Mouse (Mus musculus): Measurements from ENCODE around the gene Btd.
A peak's percentile ranks its signal among the peaks of the same experiment; 100 is the strongest.

Gene Btd

DNA sequence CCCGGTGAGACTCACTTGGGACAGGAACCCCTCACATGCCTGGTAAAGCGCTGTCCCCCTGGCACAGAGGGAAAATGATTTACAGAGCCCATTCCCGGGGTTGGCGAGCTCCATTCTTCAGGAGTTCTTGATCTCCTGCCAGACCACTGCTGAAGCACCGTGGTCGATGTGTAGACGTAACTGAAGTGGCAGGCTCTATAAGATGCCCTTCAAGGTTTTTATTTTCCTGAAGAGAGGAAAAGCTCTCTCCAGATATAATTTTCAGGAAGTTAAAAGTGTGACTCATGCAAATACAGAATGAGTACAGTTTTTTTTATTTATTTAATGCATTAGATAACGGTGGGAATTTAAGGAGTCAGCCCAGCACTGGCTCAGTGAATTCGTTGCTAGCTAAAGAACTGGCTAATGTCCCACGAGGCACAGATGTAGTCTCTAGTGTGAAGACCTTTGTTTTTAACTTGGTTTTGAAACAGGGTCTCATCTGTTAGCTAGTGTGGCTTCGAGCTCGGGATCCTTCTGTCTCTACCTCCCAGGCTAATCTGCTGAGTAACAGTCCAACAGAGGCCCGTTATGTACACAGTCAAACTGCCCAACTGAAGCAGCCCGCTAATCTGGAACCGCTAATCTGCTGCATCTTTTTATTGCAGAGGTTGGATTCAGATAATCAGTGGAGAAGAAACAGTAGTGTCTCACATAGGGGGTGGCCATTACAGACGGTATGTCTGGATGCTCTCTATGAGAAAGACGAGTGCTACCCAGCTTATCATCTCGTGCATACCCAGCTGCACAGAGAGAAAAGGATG, 23.5 kb downstream of the Btd start:
- peak in 1 of 2 experiments; percentile 44 for DNase-seq (ENCODE audit: inconsistent age in 2 of 2, low spot score in 1 of 2)

DNA sequence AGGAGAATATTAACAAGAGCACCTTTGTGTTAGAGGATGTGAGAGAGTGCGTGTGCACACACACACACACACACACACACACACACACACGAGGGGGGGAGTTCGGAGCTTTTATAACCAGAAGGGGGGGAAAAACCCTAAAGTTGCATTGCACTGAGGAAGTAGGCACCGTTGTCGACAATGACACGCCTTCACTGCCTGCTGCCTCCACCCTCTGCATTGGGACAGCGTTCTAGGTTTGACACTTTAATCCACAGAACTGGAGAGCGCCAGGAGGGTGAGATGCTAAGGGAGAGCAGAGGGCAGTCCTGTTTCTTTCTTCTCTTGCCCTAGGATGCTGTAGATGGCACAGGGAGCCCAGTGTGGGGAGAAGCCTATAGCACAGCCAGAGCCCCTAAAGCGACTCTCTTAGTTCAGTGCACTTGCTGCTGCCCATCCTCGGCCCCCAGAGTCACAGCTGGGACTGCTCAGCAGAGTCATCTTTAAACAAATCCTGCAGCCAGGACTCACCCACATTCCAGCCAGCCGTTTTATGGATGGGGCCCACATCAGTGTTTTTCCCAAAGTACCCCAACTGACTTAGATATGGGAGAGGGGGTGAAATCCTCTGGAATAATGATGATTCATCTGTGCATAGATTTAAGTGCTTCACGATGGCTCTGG, 24.2 kb downstream of the Btd start:
- peak in 1 of 2 experiments; percentile 28 for DNase-seq (ENCODE audit: inconsistent age in 2 of 2, low spot score in 1 of 2)

DNA sequence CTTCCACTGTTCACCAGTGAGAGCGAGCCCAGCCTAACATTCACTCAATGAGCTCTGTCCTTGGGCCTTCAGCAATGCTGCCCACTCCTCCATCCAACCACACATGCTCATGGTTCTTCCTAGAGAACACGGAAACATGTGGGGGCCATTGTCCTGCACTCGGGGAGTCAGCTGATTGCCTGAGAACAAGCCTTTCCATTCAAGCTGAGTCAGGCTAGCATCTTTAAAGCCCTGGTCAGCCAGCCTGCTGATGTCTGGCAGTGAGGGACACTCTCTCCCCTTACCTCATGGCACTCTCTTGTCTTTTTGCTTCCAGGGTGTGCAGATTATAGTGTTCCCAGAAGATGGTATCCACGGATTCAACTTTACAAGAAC, 24.7 kb downstream of the Btd start:
- DNase-seq (ENCODE audit: inconsistent age in 2 of 2, low spot score in 1 of 2), result no peak

DNA sequence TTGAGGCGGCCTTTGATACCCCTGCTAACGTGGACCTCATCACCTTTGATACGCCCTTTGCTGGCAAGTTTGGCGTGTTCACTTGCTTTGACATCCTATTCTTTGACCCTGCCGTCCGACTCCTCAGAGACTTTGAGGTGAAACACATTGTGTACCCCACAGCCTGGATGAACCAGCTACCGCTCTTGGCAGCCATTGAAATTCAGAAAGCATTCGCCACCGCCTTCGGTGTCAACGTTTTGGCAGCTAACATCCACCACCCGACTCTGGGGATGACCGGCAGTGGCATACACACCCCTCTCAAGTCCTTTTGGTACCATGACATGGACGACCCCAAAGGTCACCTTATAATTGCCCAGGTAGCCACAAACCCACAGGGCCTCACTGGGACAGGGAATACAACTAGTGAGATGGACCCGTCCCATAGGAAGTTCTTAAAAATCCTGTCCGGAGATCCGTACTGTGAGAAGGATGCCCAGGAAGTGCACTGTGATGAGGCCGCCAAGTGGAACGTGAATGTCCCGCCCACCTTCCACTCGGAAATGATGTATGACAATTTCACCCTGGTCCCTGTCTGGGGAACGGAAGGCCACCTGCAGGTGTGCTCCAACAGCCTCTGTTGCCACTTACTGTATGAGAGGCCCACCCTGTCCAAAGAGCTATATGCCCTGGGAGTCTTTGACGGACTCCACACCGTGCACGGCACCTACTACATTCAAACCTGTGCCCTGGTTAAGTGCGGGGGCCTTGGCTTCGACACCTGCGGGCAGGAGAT, 26.3 kb downstream of the Btd start:
- peak in 1 of 2 experiments; percentile 35 for DNase-seq (ENCODE audit: inconsistent age in 2 of 2, low spot score in 1 of 2)

DNA sequence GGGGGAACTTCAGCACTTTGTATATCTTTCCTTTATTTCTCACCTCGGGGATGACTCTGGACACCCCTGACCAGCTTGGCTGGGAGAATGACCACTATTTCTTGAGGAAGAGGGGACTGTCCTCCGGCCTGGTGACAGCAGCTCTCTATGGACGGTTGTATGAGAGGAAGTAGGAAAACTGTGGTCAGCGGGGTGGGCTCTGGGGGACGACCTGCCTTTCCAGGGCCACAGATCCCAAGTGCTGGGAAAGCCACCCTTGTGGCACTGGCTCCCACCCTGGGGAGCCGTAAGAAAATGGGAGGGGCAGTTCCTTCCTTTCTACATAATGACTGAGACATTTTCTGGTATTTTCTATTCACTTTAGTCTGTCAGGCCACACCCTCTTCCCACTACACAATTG, 26.9 kb downstream of the Btd start:
- DNase-seq (ENCODE audit: inconsistent age in 2 of 2, low spot score in 1 of 2), result no peak

DNA sequence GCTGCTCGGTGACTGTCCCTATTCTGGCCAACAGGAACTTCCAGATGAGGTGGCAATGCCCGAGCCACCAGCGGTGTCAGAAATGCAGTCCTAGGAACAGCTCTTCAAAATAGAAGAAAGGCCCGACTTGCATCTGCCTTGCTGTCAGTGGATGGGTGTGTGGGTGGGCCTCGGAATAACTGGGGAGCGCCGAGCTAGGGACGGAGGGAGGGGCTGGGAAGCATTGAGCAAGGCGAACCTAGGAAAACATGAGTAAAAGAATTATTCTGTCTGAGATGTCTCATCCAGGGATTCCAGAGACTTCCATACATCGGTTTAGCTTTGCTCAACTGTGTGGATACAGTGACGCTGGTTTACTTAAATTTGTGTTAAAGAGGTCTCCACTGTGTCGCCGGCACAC, 27.5 kb downstream of the Btd start:
- no peak for DNase-seq (ENCODE audit: inconsistent age in 2 of 2, low spot score in 1 of 2)

DNA sequence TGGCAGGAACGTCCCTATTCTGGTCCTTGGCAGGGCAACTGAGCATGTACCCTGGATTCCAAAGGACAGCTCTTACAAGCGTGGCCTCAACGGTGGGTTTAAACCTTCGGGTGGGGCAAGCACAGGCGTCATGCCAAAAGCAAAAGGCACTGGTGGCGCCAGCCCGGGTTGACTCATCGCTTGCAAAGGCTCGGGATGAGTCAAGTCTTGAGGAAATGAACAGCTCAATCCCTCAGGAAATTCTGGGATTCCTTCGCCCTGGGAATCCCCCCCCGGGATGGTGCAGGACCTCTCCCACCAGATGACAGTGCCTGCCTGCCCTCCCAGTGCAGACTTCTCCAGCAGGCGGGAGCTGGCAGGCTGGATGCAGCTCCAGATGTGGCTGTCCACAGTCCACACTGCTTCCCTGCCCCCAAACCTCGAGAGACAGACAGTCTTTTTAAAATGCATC, 28.4 kb downstream of the Btd start:
- peak; percentile 89 to 95 for DNase-seq (ENCODE audit: inconsistent age in 2 of 2, low spot score in 1 of 2)

DNA sequence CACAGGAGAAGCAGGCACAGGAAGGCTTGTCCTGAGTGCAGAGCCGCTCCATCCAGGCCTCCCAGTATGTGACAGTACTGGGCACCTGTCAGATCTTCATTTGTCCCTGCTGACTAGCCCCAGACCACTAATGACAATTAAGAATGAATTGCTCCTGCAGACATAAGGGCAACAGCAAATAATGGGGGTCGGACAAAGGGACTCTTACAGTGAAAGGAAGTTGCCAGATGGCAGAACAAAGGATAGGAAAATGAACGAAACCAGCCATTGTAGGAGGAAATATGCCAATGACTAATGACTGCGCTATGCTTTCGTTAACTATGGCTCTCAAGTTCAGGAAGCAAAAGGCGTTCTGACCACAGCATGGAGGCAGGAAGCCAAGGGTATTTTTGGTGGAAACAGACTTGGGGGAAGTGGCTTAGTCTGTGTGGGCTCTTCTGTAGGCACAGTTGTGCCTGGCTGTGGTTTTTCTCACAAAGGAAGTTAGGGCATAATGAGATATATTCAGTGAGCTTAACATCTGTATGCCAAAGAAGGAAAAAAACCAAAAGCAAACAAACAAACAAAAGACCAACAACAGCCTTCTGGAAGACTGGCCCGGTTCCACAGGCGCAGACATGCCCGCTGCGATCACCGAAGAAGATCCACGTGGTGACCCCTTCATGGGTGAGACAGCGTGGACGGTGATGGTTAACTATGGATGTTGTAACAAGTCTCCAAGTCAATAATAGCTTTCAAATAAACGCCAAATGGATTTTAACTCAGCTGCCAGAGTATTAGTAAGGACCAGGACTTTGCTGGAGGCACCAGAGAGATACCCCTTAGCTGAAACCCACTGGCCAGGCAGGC, 29.0 kb downstream of the Btd start:
- peak in 1 of 2 experiments; percentile 69 for DNase-seq (ENCODE audit: inconsistent age in 2 of 2, low spot score in 1 of 2)

DNA sequence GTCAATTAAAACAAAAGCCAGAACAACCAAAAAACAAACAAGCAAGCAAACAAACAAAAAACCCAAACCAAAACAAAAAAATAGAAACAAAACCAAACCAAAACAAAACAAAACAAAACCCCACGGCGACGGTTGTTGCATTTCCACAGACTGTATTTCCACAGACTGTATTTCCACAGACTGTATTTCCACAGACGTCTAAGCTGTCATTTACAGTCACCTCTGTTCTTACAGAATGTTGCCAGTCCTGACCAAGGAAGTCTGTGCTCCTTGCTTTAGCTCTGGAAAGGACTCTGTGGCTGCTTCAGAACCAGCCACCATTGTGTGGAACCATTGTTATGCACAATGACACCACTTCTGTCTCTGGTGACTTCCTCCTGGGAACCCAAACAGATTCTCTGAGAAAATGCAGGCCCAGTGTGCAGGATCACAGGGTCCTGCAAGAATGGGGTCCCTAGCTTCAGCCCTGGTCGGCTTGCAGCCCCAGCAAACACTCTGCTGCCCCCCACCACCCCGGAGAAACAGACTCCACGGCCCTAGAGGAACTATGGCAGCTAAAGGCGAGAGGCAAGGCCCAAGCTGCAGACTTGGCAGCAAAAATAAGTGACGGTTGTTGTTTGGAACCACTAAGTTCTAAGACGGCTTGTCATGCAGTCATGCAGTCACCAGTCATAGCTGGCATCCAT, 30.9 kb downstream of the Btd start:
- DNase-seq (ENCODE audit: inconsistent age in 2 of 2, low spot score in 1 of 2), result no peak

DNA sequence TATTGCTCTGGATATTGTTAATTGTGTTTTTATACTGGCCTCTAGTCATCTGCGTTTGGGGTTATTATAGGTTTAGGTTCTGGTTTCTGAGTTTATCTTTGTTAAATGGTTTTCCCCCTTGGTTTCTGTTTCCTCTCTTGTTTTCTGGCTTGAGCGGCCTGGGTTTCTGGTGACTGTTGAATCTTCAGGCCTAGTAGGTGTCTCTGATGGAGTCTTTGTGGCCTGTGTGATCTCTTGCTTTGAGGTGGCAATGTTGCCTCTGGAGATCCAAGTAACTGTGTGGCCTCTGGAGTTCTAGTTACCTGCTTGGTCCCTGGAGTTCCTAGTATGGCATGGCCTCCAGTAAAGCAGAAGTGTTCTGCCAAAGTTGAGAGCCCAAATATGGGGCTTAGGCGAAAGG, 39.8 kb downstream of the Btd start:
- DNase-seq (ENCODE audit: inconsistent age in 2 of 2, low spot score in 1 of 2), result no peak

DNA sequence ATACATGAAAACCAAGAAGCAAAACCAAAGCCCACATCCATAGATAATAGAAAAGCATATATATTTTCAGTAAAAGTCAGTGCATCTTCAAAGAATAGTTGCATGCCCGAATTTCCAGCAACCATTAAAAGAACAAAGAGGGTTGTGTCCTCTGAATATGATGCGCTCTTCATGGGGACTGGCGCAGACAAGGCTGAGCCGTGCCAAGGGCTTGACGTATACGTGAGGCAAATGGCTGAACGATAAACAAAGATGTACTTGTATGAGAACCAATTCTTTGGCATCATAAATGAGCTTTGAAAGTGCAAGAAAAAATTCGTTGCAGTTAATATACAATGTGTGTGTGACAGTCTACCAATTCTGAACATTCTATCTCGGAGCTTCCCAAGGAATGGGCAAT, 40.5 kb downstream of the Btd start:
- no peak for DNase-seq (ENCODE audit: inconsistent age in 2 of 2, low spot score in 1 of 2)

DNA sequence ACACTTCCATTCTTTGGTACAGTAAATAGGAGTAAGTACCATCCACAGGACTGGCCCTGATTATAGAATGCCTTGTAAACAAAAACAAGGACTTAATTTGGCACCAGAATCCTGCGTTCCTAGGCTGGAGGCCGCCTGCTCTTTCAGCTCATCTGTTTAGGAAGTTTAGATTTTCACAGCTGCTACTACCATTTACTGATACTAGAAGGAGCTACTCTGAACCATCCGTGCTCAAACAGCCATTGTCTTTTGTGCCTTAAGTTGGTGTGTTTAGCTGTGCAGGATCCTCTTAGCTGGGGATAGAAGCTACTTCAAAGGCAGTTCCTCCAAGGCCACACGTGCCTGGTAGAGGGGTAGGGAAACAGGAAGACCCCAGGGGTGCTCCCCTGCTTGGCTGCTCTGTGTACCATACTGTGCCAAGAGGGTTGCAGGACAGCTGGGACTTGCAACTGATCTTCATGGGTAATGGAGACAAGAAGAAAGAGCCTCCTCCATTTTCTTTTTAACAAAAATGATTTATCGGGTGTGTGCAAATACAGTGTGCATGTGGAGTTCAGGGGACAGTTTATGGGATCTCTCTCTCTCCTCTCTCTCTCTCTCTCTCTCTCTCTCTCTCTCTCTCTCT, 41.2 kb downstream of the Btd start:
- no peak for DNase-seq (ENCODE audit: inconsistent age in 2 of 2, low spot score in 1 of 2)

DNA sequence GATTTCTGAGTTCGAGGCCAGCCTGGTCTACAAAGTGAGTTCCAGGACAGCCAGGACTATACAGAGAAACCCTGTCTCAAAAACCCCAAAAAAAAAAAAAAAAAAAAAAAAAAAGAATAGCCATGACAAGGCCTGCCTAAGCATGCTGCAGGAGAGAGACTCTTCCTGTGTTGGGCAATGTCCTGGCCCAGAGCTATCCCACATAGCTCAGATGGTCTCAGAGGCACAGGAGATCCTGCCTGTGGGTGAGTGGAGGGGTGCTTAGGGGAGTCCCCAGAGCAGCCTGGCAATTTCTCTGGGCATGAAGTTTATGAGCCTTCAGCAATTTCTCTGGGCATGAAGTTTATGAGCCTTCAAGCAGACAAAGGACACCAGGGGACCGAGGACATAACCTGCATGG, 42.8 kb downstream of the Btd start:
- no peak for DNase-seq (ENCODE audit: inconsistent age in 2 of 2, low spot score in 1 of 2)

DNA sequence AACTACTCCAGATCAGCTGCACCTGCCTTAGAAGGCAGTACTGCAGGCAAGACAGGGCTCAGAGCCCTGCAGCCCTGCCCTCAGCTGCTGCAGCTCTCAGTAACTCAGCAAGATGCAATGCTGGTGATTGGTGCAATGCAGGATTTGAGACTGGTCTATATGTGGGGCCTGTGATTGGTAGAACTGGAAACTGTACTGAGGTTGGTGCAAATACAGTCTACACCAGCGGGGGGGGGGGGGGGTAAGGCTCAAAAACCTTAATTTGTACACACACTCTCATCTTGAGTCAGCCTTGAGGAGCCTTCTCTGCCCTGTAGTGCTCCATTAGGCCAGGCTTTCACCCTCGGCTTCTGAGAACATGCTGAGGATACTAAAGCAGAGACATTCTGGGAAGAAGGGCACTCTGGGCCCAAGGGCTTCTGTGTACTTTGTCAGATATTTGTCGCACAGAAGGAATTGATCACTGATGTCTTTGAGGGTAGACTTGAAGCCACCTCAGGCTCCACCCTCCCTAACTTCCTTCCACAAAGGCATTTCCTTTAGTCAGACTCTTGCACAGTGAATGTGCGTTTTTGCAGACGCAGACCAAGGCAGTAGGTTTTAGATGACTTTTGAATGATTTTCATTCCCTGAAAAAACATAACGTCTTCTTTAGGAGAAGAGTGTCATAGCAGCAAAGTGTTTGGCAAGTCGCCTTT, 43.7 kb downstream of the Btd start:
- DNase-seq (ENCODE audit: inconsistent age in 2 of 2, low spot score in 1 of 2), result no peak

DNA sequence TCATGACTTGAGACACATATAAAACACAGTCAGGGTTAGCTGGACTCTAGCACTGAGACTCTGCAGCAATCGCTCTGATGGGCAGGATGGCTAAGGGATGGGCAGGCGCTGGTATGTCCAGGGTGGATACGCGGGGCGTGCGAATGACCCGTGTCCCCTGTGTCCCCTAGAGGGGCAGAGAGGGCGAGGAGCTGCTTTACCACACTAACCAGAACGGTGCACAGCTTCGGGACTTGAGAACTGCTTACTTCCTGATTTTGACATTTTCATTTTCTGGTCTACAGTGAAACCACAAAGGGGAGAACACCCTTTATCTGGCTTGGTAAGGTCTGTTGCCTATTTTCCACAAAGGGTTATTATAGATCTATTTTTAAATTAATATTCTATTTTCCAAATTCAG, 44.9 kb downstream of the Btd start:
- no peak for DNase-seq (ENCODE audit: inconsistent age in 2 of 2, low spot score in 1 of 2)

DNA sequence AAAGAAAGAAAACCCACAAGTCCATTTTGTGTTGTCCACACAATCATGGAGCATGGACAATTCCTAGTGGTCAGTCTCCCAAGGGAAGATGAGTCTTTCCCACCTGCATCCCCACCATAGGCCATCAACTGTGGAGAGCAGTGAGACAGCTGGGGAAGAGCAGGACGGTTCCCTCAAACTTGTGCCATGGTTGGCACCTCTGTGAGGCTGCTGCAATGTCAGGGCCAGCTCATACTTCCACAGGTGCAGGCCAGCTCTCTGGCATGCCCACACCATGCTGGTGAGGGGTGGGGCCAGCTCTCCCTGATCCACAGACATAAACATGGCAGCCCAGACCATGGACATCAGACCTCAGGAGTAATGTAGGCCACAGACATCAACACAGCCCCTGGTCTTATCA, 45.4 kb downstream of the Btd start:
- no peak for DNase-seq (ENCODE audit: inconsistent age in 2 of 2, low spot score in 1 of 2)

DNA sequence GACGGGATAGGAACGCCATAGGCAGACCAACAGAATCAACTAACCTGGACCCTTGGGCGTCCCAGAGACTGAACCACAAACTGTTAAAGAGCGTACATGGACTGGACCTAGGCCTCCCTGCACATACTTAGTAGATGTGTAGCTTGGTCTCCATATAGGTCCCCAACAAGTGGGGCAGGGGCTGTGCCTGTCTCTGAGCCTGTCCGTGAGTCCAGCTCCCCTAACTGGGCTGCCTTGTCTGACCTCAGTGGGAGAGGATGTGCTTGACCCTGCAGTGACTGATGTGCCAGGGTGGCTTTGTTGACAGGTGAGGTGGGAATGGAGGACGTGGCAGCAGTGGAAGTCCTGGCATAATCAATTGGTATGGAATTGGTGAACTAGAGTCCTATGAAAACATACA, 51.7 kb downstream of the Btd start:
- no peak for DNase-seq (ENCODE audit: inconsistent age in 2 of 2, low spot score in 1 of 2)

DNA sequence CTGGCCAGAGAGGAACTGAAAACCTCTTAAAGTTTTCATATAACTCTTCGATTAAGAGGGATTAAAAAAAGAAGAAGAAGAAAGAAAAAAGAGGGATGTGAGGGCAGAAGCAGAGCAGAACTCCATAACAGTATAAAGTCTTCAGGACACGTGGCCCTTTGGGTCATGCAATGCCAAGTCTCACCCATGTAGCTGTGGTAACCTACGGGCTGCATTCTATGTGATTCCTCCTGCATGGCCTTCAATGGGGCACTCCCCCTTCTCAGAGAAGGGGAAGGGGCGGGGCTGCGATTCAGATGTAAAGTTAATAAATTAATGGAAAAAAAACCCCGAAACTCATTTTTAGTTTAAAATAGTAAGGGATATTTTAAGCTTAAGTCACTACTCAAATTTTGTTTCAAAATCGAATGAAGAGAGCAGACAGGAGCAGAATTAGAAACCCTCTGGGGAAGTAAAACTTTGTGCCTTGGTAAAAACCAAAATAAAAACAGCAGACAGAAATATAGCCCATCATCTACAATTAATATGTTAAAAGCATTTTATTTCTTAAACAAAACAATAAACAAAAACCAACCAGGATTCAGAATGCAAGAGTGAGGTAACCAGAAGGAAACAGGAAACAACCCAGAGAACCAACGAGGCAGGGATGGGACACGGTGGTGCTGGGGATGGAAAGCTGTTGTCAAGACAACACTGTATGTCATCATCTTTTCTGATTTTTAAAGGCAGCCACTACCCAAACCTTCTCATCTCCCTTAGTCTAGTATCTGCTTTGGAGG, 55.6 kb downstream of the Btd start:
- DNase-seq (ENCODE audit: inconsistent age in 2 of 2, low spot score in 1 of 2), result no peak

DNA sequence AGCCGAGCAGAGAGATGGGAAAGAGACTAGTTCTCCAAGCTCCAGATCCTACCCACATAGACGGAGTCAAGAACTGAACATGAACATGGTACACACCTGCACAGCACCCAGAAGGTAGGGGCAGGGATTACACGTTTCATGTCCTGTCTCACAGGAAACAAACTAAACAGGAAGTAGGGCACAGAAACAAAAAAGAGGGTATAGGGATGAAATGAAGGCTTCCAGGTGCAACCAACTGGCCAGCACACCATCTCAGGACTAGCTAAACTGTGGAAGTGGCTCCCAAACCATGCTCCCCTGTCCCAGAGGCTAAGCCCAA, 56.1 kb downstream of the Btd start:
- DNase-seq (ENCODE audit: inconsistent age in 2 of 2, low spot score in 1 of 2), result no peak
